Comparison of ENCODE assay signal across 8 mouse cellular contexts in genomic region chrX:145504717-145505415, GRCm38 (mm10). TPM values are rescaled to one million over a fixed set of nuclear protein-coding genes. Genes with fewer than 3 reads are reported as not detected.
A peak's percentile ranks its signal among the peaks of the same experiment; 100 is the strongest.
DNase-seq lines count a peak whose midpoint lies in the region; ATAC-seq lines count a peak whose summit lies in the region.

Gene Amot (minus strand): TSS chrX:145505181.

- H3K4me2 ChIP-seq in intestine, embryonic 14.5 days (ENCODE audit: low read length), result peak within 1 kb of the TSS; percentile 54

- H3K27me3 ChIP-seq in intestine, embryonic 14.5 days (replicated peaks; ENCODE audit: control insufficient read depth, insufficient read depth, low read length), result no peaks in the 10 kb centered on the region
- H3K27me3 ChIP-seq in midbrain, embryonic 10.5 days (ENCODE audit: low read depth, poor library complexity, severe bottlenecking), result peaks cover 84% of the 10 kb centered on the region

- H3K9ac ChIP-seq in intestine, embryonic 14.5 days (ENCODE audit: low read length), result peak within 1 kb of the TSS; percentile 54

- no peaks in the 10 kb centered on the region for H3K9me3 ChIP-seq in intestine, embryonic 14.5 days (ENCODE audit: control insufficient read depth, low read length)
- H3K9me3 ChIP-seq in midbrain, embryonic 10.5 days (replicated peaks), result no peaks in the 10 kb centered on the region; the same call in 1 of the 2 replicates

- 18% methylated on average over 33 of the region's 34 CpGs for WGBS in intestine, embryonic 14.5 days
- WGBS in midbrain, embryonic 10.5 days, result 22% methylated on average over 34 of the region's 34 CpGs

- ATAC-seq in intestine, embryonic 14.5 days (replicated peaks; ENCODE audit: low FRiP score, low TSS enrichment, low read depth), result peak; percentile 91

- peak; percentile 82 for DNase-seq in adrenal gland, adult 8-10 months
- peak; percentile 88 for DNase-seq in embryo, embryonic 11 days
- peak; percentile 87 for DNase-seq in gastrocnemius, postnatal 25 days
- peak; percentile 87 for DNase-seq in intestine, embryonic 14.5 days (ENCODE audit: low spot score)
- peak; percentile 64 to 65 for DNase-seq in left cerebral cortex, postnatal 36 days (ENCODE audit: low spot score in 2 of 2)
- DNase-seq in midbrain, embryonic 10.5 days (ENCODE audit: low spot score), result peak; percentile 84
- peak; percentile 51 for DNase-seq in right cerebral cortex, postnatal 4 days
- DNase-seq in yolk sac, embryonic 10.5 days (ENCODE audit: low spot score), result peak; percentile 93

- intact Hi-C loops in left cerebral cortex, postnatal 36 days (cut with DNase I), result no loop called here

- H3K4me1 ChIP-seq in intestine, embryonic 14.5 days (replicated peaks; ENCODE audit: control insufficient read depth, insufficient read depth, low read length), result no peaks in the 10 kb centered on the region
- peaks cover 21% of the 10 kb centered on the region for H3K4me1 ChIP-seq in midbrain, embryonic 10.5 days

- H3K4me3 ChIP-seq in intestine, embryonic 14.5 days (ENCODE audit: low read depth, low read length), result peak within 1 kb of the TSS; percentile 51
- peak within 1 kb of the TSS; percentile 60 for H3K4me3 ChIP-seq in midbrain, embryonic 10.5 days

- peak within 1 kb of the TSS; percentile 44 for H3K27ac ChIP-seq in intestine, embryonic 14.5 days (ENCODE audit: low read depth)
- H3K27ac ChIP-seq in midbrain, embryonic 10.5 days (replicated peaks), result peak within 1 kb of the TSS; percentile 76

- H3K36me3 ChIP-seq in intestine, embryonic 14.5 days (ENCODE audit: control insufficient read depth, insufficient read depth, low read length), result no peaks in the 10 kb centered on the region
- no peaks in the 10 kb centered on the region for H3K36me3 ChIP-seq in midbrain, embryonic 10.5 days

RNA-seq across cellular contexts. Expression of gene Amot, which starts in this region (rescaled TPM):
- 1 to 10 TPM; 5.1 to 8.7 (median 8.1) TPM for total RNA-seq in adrenal gland, adult 8-10 months (2022)
- total RNA-seq in gastrocnemius, postnatal 25 days (2021), result 100 to 1,000 TPM; 123 to 170 TPM
- polyA plus RNA-seq in intestine, embryonic 14.5 days (2014; fragmentation: Nextera tagmentation; extraction: Ambion mirVana), result 18.0 and 21.5 TPM in 2 replicates
- 10 to 100 TPM; 18.8 to 28.0 TPM for total RNA-seq in left cerebral cortex, postnatal 36 days (2021)
- polyA plus RNA-seq in midbrain, embryonic 10.5 days (2016; fragmentation: Nextera tagmentation; extraction: Ambion mirVana), result 12.3 and 12.9 TPM in 2 replicates

Comparison
In these comparisons a context has a peak if more than half of its experiments do, and no peak if none do; other contexts are left out.
1. Peak in every context shown above with its lines: DNase-seq, ATAC-seq, H3K4me3 ChIP-seq and H3K27ac ChIP-seq.
2. RNA of gene Amot (total RNA-seq): 123 to 170 TPM in gastrocnemius, postnatal 25 days; 18.8 to 28.0 TPM in left cerebral cortex, postnatal 36 days and 5.1 to 8.7 TPM in adrenal gland, adult 8-10 months; every median in the first group is over 4 times any median in the second.